In the genomic region with DNA sequence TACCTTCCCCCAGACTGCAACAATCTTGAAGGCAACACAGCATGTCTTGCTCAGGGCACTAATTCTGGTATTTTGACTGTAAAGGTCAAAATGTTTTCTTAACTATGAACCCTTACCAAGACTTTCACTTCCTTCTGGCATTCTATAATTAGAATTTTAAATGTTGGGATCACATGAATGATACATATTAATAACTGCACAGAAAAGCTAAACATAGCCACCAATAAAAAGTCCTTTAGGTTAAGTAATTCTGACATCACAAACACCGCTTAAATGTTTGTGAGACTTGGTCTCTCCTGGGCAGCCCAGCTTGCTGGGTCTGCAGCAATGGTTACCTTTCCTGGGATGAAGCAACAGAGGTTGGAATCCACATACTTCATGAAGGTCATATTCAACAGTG, we compare ENCODE assay signal across 23 mouse cellular contexts.
"Had no signal": no experiment of that assay in that cellular context is flagged by ENCODE, and none has a peak within 500 bp of the region (broad histone marks: within the 10 kb centered on the region; RNA-seq: fewer than 3 reads in every experiment).

No protein-coding gene starts in this region.

- H3K9me3 ChIP-seq: limb, embryonic 10.5 days; limb, embryonic 13.5 days; liver, embryonic 12.5 days; liver, embryonic 15.5 days; lung, embryonic 15.5 days; megakaryocyte, embryonic 14.5 days; midbrain, embryonic 10.5 days; midbrain, embryonic 13.5 days had no signal

- H3K4me1 ChIP-seq: limb, embryonic 10.5 days; limb, embryonic 13.5 days; liver, embryonic 12.5 days; liver, embryonic 15.5 days; lung, embryonic 15.5 days; midbrain, embryonic 10.5 days; midbrain, embryonic 13.5 days had no signal

- H3K4me2 ChIP-seq: limb, embryonic 13.5 days; liver, embryonic 12.5 days; liver, embryonic 15.5 days; lung, embryonic 15.5 days; midbrain, embryonic 13.5 days had no signal

- H3K27ac ChIP-seq: limb, embryonic 10.5 days; limb, embryonic 13.5 days; liver, embryonic 12.5 days; liver, embryonic 15.5 days; lung, embryonic 15.5 days; midbrain, embryonic 10.5 days; midbrain, embryonic 13.5 days; stomach, postnatal 0 days had no signal

- H3K4me3 ChIP-seq: limb, embryonic 10.5 days; limb, embryonic 13.5 days; liver, embryonic 12.5 days; liver, embryonic 15.5 days; lung, embryonic 15.5 days; megakaryocyte, embryonic 14.5 days; midbrain, embryonic 10.5 days; midbrain, embryonic 13.5 days had no signal

- H3K27me3 ChIP-seq: limb, embryonic 13.5 days; liver, embryonic 12.5 days; liver, embryonic 15.5 days; lung, embryonic 15.5 days; megakaryocyte, embryonic 14.5 days; midbrain, embryonic 13.5 days had no signal

- H3K9ac ChIP-seq: limb, embryonic 13.5 days; liver, embryonic 12.5 days; liver, embryonic 15.5 days; lung, embryonic 15.5 days; midbrain, embryonic 13.5 days had no signal

- DNase-seq: kidney, adult 18-20 months; kidney, postnatal 10 days; kidney, postnatal 4 days; liver; lung, adult 18-20 months; lung, postnatal 10 days; lung, postnatal 36 days; right cerebral cortex, adult 18-20 months; right cerebral cortex, postnatal 14 days; right cerebral cortex, postnatal 4 days; thymus, adult 2 months; thymus, postnatal 14 days; thymus, postnatal 4 days had no signal

- ATAC-seq: liver, embryonic 12.5 days; midbrain, embryonic 13.5 days; midbrain, embryonic 16.5 days had no signal
